Mouse (Mus musculus) hindbrain, embryonic 16.5 days (tissue): Measurements from ENCODE around the gene Ly6g6e. TPM values are rescaled to one million over a fixed set of nuclear protein-coding genes. Genes with fewer than 3 reads are reported as not detected.

Source experiments
- ATAC-seq: fragments of 200-750 bp; cut with Nextera tagmentation; 2 replicates; pipeline ENCODE4 v1.8.0; 2017; ENCODE audit warnings: moderate TSS enrichment, moderate library complexity
- H3K27ac ChIP-seq: fragments of 300-500 bp; sonication (generic); 2 replicates; pipeline ENCODE4 v1.5.1; 2014; ENCODE audit warnings: low read depth, mild to moderate bottlenecking, control low read depth, low read length, moderate library complexity
- H3K27me3 ChIP-seq: fragments of 300-500 bp; sonication (generic); replicated peaks from 2 replicates; pipeline ENCODE4 v1.6.1; 2014; ENCODE audit warnings: low read length; ENCODE audit not compliant: control insufficient read depth, insufficient read depth
- H3K36me3 ChIP-seq: fragments of 300-500 bp; sonication (generic); 2 replicates; pipeline ENCODE4 v1.6.1; 2014; ENCODE audit warnings: mild to moderate bottlenecking, low read length, moderate library complexity, mixed read lengths; ENCODE audit not compliant: control insufficient read depth, insufficient read depth
- H3K4me1 ChIP-seq: fragments of 300-500 bp; sonication (generic); 2 replicates; pipeline ENCODE4 v1.6.1; 2014; ENCODE audit warnings: low read depth, low read length; ENCODE audit not compliant: control insufficient read depth, insufficient read depth
- H3K4me2 ChIP-seq: fragments of 300-500 bp; sonication (generic); 2 replicates; pipeline ENCODE4 v1.6.1; 2014; ENCODE audit warnings: mild to moderate bottlenecking, low read length, control low read depth, moderate library complexity
- H3K4me3 ChIP-seq: fragments of 300-500 bp; sonication (generic); 2 replicates; pipeline ENCODE4 v1.5.1; 2014; ENCODE audit warnings: mild to moderate bottlenecking, low read length, control low read depth, moderate library complexity
- H3K9ac ChIP-seq: fragments of 300-500 bp; sonication (generic); 2 replicates; pipeline ENCODE4 v1.6.1; 2014; ENCODE audit warnings: low read depth, mild to moderate bottlenecking, control low read depth, low read length, moderate library complexity
- H3K9me3 ChIP-seq: fragments of 300-500 bp; sonication (generic); 2 replicates; pipeline ENCODE4 v1.6.1; 2014; ENCODE audit warnings: mild to moderate bottlenecking, low read length, moderate library complexity; ENCODE audit not compliant: control insufficient read depth
- WGBS: fragments of 180-500 bp; shearing (Covaris S2); extraction: QIAGEN DNeasy Blood & Tissue Kit; methylation state at CpG from one replicate; pipeline ENCODE4 v1.1.7; 2014; 5-methylcytosine and 5-hydroxymethylcytosine counted together
- polyA plus RNA-seq: library from polyadenylated mRNA; unstranded; fragments of >200 nt; fragmentation: Nextera tagmentation; extraction: Ambion mirVana; gene quantifications from 2 replicates; pipeline ENCODE4 v1.2.1, GENCODE M21; 2015

Gene Ly6g6e
- polyA plus RNA-seq, 1 experiment from 2014 or later, result 0.16 TPM

GRCm38 (mm10) chr17:35048149-35048931 is 28.4 kb upstream of the Ly6g6e start:
- 42% methylated on average over 11 of the region's 11 CpGs for WGBS
- Histone ChIP-seq H3K4me1 (peaks cover 10% of the 10 kb centered on the region), H3K36me3 (no peaks in the 10 kb centered on the region), H3K4me2 (no peak overlapping the region), H3K4me3 (no peak overlapping the region), H3K27ac (peak overlapping the region; percentile 13; the same call in 1 of the 2 replicates), H3K9me3 (no peaks in the 10 kb centered on the region), H3K27me3 (no peaks in the 10 kb centered on the region), H3K9ac (no peak overlapping the region)
- ATAC-seq, result no peak

DNA sequence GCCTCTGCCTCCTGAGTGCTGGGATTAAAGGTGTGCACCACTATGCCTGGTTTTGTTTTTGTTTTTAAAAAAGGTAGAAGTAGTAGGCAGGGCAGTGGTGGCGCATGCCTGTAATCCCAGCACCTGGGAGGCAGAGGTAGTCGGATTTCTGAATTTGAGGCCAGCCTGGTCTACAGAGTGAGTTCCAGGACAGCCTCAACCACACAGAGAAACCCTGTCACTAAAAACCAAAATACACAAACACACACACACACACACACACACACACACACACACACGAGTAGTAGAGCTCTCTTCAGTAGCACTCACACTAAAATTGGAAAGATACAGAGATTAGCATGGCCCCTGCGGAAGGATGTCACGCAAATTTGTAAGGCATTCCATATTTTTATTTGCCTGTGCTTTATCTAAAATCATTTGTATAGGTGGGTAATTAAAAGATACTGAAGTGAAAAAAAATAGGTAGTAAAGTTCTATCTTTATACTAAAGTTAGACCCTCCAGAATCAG is 27.7 kb upstream of the Ly6g6e start:
- no peak for ATAC-seq
- Histone ChIP-seq H3K27me3 (no peaks in the 10 kb centered on the region), H3K4me2 (no peak overlapping the region; the same call in 1 of the 2 replicates), H3K9me3 (no peaks in the 10 kb centered on the region), H3K4me1 (peaks cover 10% of the 10 kb centered on the region), H3K27ac (peak overlapping the region; percentile 91), H3K9ac (no peak overlapping the region; the same call in 1 of the 2 replicates), H3K36me3 (peaks cover 1% of the 10 kb centered on the region; the same call in 1 of the 2 replicates), H3K4me3 (no peak overlapping the region)
- 73% methylated on average over 5 of the region's 5 CpGs for WGBS

DNA sequence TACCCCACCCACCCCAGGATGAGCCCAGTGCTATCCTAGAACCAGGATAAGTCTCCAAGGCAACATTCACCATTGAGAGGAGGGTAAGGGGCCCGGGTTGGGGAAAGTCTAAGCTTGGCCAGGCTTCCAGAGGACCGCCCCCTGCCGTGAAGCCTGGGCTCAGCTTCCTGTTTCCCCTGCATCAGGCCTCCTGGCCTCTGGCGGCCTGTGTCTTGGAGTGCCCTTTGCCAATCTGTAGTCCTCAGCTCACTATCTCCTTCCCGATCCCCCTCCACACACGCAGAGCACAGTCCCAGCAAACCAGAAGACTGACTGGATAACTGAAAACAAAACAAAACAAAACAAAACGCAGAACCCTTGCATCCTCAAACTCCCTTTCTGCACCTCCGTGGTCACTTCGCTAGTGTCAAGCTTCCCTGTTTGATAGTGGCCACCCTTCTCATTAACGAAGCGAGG is 27.1 kb upstream of the Ly6g6e start, which contains the start of gene Clic1:
Gene Clic1, plus strand, starts transcription at position 406 of the 456 bp plus-strand sequence.
- Histone ChIP-seq H3K4me3 (peak within 1 kb of the TSS; percentile 43), H3K9ac (peak within 1 kb of the TSS; percentile 68), H3K4me2 (peak within 1 kb of the TSS; percentile 64), H3K4me1 (peaks cover 10% of the 10 kb centered on the region), H3K27ac (peak within 1 kb of the TSS; percentile 91), H3K36me3 (peaks cover 6% of the 10 kb centered on the region), H3K9me3 (no peaks in the 10 kb centered on the region), H3K27me3 (no peaks in the 10 kb centered on the region)
- ATAC-seq, result no peak
- WGBS, result 1% methylated on average over 11 of the region's 11 CpGs

- ATAC-seq, result no peak
- Histone ChIP-seq H3K4me1 (peaks cover 10% of the 10 kb centered on the region), H3K27me3 (no peaks in the 10 kb centered on the region), H3K4me2 (peak overlapping the region; percentile 64), H3K27ac (peak overlapping the region; percentile 91), H3K9me3 (no peaks in the 10 kb centered on the region), H3K4me3 (peak overlapping the region; percentile 43), H3K9ac (peak overlapping the region; percentile 68), H3K36me3 (peaks cover 6% of the 10 kb centered on the region)
- WGBS, result 1% methylated on average over 27 of the region's 27 CpGs
These were observed 26.5 kb upstream of the Ly6g6e start for GRCm38 (mm10) chr17:35050126-35050750.

DNA sequence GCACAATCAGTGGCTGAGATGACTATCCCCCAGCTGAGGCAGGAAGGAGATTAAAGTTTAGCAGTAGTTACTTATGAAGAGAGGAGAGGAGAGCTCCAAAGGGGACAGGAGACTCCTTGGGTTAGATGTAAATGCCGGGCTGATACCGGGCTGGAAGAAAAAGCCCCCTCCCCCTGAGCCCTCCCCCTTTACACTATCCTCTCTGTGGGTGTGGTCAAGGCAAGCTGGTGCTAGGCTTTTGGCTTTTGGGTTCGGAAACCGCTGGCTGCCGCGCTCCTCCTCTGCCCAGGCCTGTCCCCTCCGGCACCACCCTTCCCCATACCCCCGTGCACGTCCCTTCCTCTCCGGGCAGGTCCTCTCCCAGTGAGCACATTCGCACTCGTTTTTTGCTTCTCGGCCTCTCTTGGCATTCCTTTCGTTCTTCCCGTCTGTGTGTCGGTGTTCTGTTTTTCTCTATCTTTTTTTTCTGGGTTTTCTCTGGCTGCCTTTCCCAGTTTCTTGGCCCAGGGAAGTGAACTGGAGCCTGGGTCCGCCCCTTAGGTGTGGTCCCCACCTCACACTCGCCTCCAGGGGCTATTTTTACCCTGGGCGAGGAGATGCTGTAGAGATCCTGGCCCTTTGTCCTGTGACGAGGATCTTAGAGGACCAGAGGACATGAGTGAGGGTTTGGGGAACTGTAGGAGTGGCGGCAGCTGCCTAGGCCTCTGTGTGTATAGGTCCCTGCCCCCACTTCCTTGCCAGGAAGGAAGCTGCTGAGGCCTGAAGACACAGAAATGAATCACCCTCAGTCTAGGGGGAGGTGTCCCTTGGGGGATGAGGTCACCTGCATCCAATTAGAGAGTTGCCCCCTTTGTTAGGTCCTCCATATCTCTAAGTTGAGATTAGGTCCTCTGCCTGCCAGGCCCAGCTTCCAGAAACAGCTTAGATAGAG is 25.3 kb upstream of the Ly6g6e start:
- no peaks in the 10 kb centered on the region for H3K9me3 ChIP-seq
- H3K4me1 ChIP-seq, result peaks cover 10% of the 10 kb centered on the region
- 4% methylated on average over 21 of the region's 21 CpGs for WGBS
- peak overlapping the region; percentile 64 for H3K4me2 ChIP-seq
- peak overlapping the region; percentile 68 for H3K9ac ChIP-seq
- peaks cover 6% of the 10 kb centered on the region for H3K36me3 ChIP-seq
- ATAC-seq, result peak; percentile 29; the same call in 1 of the 2 replicates
- no peaks in the 10 kb centered on the region for H3K27me3 ChIP-seq
- peak overlapping the region; percentile 85 for H3K27ac ChIP-seq
- peak overlapping the region; percentile 43 for H3K4me3 ChIP-seq

- peaks cover 10% of the 10 kb centered on the region for H3K4me1 ChIP-seq
- peak overlapping the region; percentile 64 for H3K4me2 ChIP-seq
- no peak for ATAC-seq
- peak overlapping the region; percentile 43; the same call in 1 of the 2 replicates for H3K4me3 ChIP-seq
- WGBS, result 70% methylated on average over 12 of the region's 12 CpGs
- no peaks in the 10 kb centered on the region for H3K9me3 ChIP-seq
- H3K9ac ChIP-seq, result peak overlapping the region; percentile 68
- peak overlapping the region; percentile 66 for H3K27ac ChIP-seq
- peaks cover 6% of the 10 kb centered on the region for H3K36me3 ChIP-seq
- H3K27me3 ChIP-seq, result no peaks in the 10 kb centered on the region
These were observed 24.4 kb upstream of the Ly6g6e start for GRCm38 (mm10) chr17:35052271-35052798.

GRCm38 (mm10) chr17:35055691-35056495 is 20.8 kb upstream of the Ly6g6e start:
- no peak for ATAC-seq
- H3K9ac ChIP-seq, result no peak overlapping the region
- 93% methylated on average over 7 of the region's 7 CpGs for WGBS

DNA sequence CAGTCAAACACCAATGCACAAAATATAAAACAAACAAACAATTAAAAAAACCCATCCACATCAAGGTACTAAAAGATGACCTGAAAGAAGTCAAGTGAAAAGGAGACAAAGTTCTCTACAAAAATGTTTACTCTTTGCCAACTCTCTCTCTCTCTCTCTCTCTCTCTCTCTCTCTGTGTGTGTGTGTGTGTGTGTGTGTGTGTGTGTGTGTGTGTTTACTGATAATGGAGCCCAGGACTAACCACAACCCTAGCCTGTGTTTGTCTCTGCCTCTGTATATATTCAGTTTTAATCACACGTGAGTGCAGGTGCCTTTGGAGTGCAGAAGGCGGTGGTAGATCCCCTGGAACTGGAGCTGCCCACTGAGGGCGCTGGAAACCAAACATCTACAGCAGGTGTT is 19.6 kb upstream of the Ly6g6e start:
- 74% methylated on average over 3 of the region's 3 CpGs for WGBS
- H3K4me1 ChIP-seq, result peaks cover 14% of the 10 kb centered on the region
- no peak for ATAC-seq

More at GRCm38 (mm10) chr17:35055691-35056495, 20.8 kb upstream of the Ly6g6e start:
- Histone ChIP-seq H3K27me3 (no peaks in the 10 kb centered on the region), H3K27ac (no peak overlapping the region), H3K4me3 (no peak overlapping the region), H3K4me1 (peaks cover 18% of the 10 kb centered on the region), H3K36me3 (peaks cover 8% of the 10 kb centered on the region), H3K4me2 (no peak overlapping the region), H3K9me3 (no peaks in the 10 kb centered on the region)

More for the DNA sequence above, 19.6 kb upstream of the Ly6g6e start:
- H3K9ac ChIP-seq, result no peak overlapping the region
- no peak overlapping the region for H3K4me3 ChIP-seq
- H3K27me3 ChIP-seq, result no peaks in the 10 kb centered on the region
- H3K36me3 ChIP-seq, result peaks cover 15% of the 10 kb centered on the region
- H3K27ac ChIP-seq, result no peak overlapping the region
- H3K9me3 ChIP-seq, result no peaks in the 10 kb centered on the region
- no peak overlapping the region for H3K4me2 ChIP-seq
